Mouse (Mus musculus) lung, adult 2 months (tissue): ENCODE data around the gene Gm49387. TPM values are rescaled to one million over a fixed set of nuclear protein-coding genes. Genes with fewer than 3 reads are reported as not detected.
A peak's percentile ranks its signal among the peaks of the same experiment; 100 is the strongest.

ENCODE experiments used
- DNase-seq: peaks from one replicate; pipeline ENCODE4 v3.0.0; 2022
- H3K4me1 ChIP-seq: fragments of 200-500 bp; 2 replicates; pipeline ENCODE4 v1.6.1; 2011; ENCODE audit warnings: low read length; ENCODE audit not compliant: control insufficient read depth, insufficient read depth
- H3K4me3 ChIP-seq: fragments of 200-500 bp; replicated peaks from 2 replicates; pipeline ENCODE3; 2011; ENCODE audit warnings: low read depth, mild to moderate bottlenecking, control low read depth, low read length; ENCODE audit errors: extremely low read depth
- CTCF ChIP-seq: fragments of 200-500 bp; IDR thresholded peaks from 2 replicates; pipeline ENCODE4 v1.5.1; 2011; ENCODE audit warnings: mild to moderate bottlenecking, low read length, control low read depth; ENCODE audit not compliant: insufficient read depth
- POLR2A ChIP-seq: fragments of 200-500 bp; IDR thresholded peaks from 2 replicates; pipeline ENCODE4 v1.6.1; 2011; ENCODE audit warnings: low read depth, mild to moderate bottlenecking, control low read depth, low read length, borderline replicate concordance; ENCODE audit errors: extremely low read depth
- WGBS: fragments of 180-500 bp; shearing (Covaris S2); methylation state at CpG from one replicate; pipeline ENCODE4 v1.1.7; 2018; 5-methylcytosine and 5-hydroxymethylcytosine counted together
- polyA plus RNA-seq: library from polyadenylated mRNA; depleted of rRNA; stranded (reverse); fragments of >200 nt; gene quantifications from 2 replicates; pipeline ENCODE4 v1.2.3, GENCODE M21; 2012; rRNA removed

Gene Gm49387
- not detected in 2 replicates for polyA plus RNA-seq

DNA sequence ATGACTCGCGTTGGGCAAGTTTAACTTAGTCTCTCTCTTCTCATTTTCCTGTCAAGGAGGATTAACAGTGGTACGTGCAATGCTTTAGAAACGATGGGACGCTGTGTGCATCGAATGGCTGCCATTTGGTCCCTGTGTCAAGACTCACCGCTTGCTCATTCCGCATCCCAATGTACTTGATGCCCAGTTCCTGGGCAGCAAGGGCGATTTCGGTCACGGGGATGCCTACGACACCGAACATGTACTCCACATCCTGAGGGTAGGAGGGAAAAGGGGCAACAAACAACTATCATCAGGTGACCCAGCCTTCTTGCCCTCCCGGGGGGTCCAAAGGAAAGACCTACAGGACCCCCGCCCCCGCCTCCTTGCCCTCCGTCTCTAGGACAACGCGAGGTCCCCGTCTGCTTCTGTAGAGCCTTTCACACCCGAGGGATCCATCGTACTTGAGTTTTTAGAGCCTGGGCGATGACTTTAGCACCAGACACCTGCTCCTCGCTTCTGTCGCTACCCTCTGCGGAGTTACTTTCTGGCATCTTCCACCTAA lies at the start of gene Gm49387:
Gm49387 (minus strand) TSS at position 533 of the 544 bp plus-strand sequence.
- WGBS = 3% methylated on average over 26 of the region's 26 CpGs
- DNase-seq = no peak

DNA sequence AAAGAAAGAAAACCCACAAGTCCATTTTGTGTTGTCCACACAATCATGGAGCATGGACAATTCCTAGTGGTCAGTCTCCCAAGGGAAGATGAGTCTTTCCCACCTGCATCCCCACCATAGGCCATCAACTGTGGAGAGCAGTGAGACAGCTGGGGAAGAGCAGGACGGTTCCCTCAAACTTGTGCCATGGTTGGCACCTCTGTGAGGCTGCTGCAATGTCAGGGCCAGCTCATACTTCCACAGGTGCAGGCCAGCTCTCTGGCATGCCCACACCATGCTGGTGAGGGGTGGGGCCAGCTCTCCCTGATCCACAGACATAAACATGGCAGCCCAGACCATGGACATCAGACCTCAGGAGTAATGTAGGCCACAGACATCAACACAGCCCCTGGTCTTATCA lies 45.6 kb upstream of the Gm49387 start:
- Histone ChIP-seq H3K4me1 (no peaks in the 10 kb centered on the region), H3K4me3 (no peak overlapping the region)
- DNase-seq = no peak
- TF ChIP-seq POLR2A (no peak), CTCF (no peak)
- WGBS = 85% methylated on average over 1 of the region's 1 CpGs

More for the DNA sequence above, at the start of gene Gm49387:
- Histone ChIP-seq H3K4me3 (peak within 1 kb of the TSS; percentile 63), H3K4me1 (peaks cover 3% of the 10 kb centered on the region)
- TF ChIP-seq CTCF (no peak), POLR2A (no peak)

DNA sequence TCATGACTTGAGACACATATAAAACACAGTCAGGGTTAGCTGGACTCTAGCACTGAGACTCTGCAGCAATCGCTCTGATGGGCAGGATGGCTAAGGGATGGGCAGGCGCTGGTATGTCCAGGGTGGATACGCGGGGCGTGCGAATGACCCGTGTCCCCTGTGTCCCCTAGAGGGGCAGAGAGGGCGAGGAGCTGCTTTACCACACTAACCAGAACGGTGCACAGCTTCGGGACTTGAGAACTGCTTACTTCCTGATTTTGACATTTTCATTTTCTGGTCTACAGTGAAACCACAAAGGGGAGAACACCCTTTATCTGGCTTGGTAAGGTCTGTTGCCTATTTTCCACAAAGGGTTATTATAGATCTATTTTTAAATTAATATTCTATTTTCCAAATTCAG lies 45.0 kb upstream of the Gm49387 start:
- DNase-seq = no peak

DNA sequence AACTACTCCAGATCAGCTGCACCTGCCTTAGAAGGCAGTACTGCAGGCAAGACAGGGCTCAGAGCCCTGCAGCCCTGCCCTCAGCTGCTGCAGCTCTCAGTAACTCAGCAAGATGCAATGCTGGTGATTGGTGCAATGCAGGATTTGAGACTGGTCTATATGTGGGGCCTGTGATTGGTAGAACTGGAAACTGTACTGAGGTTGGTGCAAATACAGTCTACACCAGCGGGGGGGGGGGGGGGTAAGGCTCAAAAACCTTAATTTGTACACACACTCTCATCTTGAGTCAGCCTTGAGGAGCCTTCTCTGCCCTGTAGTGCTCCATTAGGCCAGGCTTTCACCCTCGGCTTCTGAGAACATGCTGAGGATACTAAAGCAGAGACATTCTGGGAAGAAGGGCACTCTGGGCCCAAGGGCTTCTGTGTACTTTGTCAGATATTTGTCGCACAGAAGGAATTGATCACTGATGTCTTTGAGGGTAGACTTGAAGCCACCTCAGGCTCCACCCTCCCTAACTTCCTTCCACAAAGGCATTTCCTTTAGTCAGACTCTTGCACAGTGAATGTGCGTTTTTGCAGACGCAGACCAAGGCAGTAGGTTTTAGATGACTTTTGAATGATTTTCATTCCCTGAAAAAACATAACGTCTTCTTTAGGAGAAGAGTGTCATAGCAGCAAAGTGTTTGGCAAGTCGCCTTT lies 43.8 kb upstream of the Gm49387 start:
- DNase-seq = no peak
- TF ChIP-seq POLR2A (no peak), CTCF (no peak)
- WGBS = 46% methylated on average over 7 of the region's 7 CpGs
- no peak overlapping the region for H3K4me3 ChIP-seq
- no peaks in the 10 kb centered on the region for H3K4me1 ChIP-seq

More for the DNA sequence above, 45.0 kb upstream of the Gm49387 start:
- Histone ChIP-seq H3K4me3 (no peak overlapping the region), H3K4me1 (no peaks in the 10 kb centered on the region)
- 79% methylated on average over 10 of the region's 10 CpGs for WGBS
- TF ChIP-seq POLR2A (no peak), CTCF (no peak)

DNA sequence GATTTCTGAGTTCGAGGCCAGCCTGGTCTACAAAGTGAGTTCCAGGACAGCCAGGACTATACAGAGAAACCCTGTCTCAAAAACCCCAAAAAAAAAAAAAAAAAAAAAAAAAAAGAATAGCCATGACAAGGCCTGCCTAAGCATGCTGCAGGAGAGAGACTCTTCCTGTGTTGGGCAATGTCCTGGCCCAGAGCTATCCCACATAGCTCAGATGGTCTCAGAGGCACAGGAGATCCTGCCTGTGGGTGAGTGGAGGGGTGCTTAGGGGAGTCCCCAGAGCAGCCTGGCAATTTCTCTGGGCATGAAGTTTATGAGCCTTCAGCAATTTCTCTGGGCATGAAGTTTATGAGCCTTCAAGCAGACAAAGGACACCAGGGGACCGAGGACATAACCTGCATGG lies 42.9 kb upstream of the Gm49387 start:
- Histone ChIP-seq H3K4me3 (no peak overlapping the region), H3K4me1 (no peaks in the 10 kb centered on the region)
- WGBS = 88% methylated on average over 2 of the region's 2 CpGs
- no peak for TF ChIP-seq CTCF
- TF ChIP-seq POLR2A = no peak
- DNase-seq = no peak

DNA sequence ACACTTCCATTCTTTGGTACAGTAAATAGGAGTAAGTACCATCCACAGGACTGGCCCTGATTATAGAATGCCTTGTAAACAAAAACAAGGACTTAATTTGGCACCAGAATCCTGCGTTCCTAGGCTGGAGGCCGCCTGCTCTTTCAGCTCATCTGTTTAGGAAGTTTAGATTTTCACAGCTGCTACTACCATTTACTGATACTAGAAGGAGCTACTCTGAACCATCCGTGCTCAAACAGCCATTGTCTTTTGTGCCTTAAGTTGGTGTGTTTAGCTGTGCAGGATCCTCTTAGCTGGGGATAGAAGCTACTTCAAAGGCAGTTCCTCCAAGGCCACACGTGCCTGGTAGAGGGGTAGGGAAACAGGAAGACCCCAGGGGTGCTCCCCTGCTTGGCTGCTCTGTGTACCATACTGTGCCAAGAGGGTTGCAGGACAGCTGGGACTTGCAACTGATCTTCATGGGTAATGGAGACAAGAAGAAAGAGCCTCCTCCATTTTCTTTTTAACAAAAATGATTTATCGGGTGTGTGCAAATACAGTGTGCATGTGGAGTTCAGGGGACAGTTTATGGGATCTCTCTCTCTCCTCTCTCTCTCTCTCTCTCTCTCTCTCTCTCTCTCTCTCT lies 41.4 kb upstream of the Gm49387 start:
- TF ChIP-seq CTCF (no peak), POLR2A (no peak)
- no peak overlapping the region for H3K4me3 ChIP-seq
- DNase-seq = no peak
- no peaks in the 10 kb centered on the region for H3K4me1 ChIP-seq
- WGBS = 41% methylated on average over 5 of the region's 5 CpGs

DNA sequence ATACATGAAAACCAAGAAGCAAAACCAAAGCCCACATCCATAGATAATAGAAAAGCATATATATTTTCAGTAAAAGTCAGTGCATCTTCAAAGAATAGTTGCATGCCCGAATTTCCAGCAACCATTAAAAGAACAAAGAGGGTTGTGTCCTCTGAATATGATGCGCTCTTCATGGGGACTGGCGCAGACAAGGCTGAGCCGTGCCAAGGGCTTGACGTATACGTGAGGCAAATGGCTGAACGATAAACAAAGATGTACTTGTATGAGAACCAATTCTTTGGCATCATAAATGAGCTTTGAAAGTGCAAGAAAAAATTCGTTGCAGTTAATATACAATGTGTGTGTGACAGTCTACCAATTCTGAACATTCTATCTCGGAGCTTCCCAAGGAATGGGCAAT lies 40.6 kb upstream of the Gm49387 start:
- no peak for DNase-seq
- WGBS = 82% methylated on average over 9 of the region's 9 CpGs
- H3K4me3 ChIP-seq = no peak overlapping the region
- no peak for TF ChIP-seq POLR2A
- TF ChIP-seq CTCF = no peak
- H3K4me1 ChIP-seq = no peaks in the 10 kb centered on the region

DNA sequence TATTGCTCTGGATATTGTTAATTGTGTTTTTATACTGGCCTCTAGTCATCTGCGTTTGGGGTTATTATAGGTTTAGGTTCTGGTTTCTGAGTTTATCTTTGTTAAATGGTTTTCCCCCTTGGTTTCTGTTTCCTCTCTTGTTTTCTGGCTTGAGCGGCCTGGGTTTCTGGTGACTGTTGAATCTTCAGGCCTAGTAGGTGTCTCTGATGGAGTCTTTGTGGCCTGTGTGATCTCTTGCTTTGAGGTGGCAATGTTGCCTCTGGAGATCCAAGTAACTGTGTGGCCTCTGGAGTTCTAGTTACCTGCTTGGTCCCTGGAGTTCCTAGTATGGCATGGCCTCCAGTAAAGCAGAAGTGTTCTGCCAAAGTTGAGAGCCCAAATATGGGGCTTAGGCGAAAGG lies 40.0 kb upstream of the Gm49387 start:
- WGBS = 89% methylated on average over 3 of the region's 3 CpGs
- DNase-seq = no peak
- no peak for TF ChIP-seq CTCF
- TF ChIP-seq POLR2A = no peak
- Histone ChIP-seq H3K4me1 (no peaks in the 10 kb centered on the region), H3K4me3 (no peak overlapping the region)

DNA sequence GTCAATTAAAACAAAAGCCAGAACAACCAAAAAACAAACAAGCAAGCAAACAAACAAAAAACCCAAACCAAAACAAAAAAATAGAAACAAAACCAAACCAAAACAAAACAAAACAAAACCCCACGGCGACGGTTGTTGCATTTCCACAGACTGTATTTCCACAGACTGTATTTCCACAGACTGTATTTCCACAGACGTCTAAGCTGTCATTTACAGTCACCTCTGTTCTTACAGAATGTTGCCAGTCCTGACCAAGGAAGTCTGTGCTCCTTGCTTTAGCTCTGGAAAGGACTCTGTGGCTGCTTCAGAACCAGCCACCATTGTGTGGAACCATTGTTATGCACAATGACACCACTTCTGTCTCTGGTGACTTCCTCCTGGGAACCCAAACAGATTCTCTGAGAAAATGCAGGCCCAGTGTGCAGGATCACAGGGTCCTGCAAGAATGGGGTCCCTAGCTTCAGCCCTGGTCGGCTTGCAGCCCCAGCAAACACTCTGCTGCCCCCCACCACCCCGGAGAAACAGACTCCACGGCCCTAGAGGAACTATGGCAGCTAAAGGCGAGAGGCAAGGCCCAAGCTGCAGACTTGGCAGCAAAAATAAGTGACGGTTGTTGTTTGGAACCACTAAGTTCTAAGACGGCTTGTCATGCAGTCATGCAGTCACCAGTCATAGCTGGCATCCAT lies 31.1 kb upstream of the Gm49387 start:
- 71% methylated on average over 10 of the region's 10 CpGs for WGBS
- TF ChIP-seq CTCF (no peak), POLR2A (no peak)
- DNase-seq = no peak
- H3K4me1 ChIP-seq = peaks cover 17% of the 10 kb centered on the region
- H3K4me3 ChIP-seq = no peak overlapping the region
